Mouse (Mus musculus) kidney, adult 2 months (tissue): ENCODE measurements around the gene Sult6b2. TPM values are rescaled to one million over a fixed set of nuclear protein-coding genes. Genes with fewer than 3 reads are reported as not detected.
A peak's percentile ranks its signal among the peaks of the same experiment; 100 is the strongest.

Experiments
- DNase-seq: peaks from one replicate; pipeline ENCODE4 v3.0.0; 2021
- H3K27ac ChIP-seq: fragments of 200-500 bp; 2 replicates; pipeline ENCODE4 v1.5.1; 2012; ENCODE audit warnings: low read depth, low read length, control low read depth, inconsistent platforms; ENCODE audit not compliant: insufficient read depth
- H3K27me3 ChIP-seq: fragments of 200-500 bp; replicated peaks from 2 replicates; pipeline ENCODE4 v1.6.1; 2012; ENCODE audit warnings: mild to moderate bottlenecking, moderate library complexity, low read length, inconsistent platforms; ENCODE audit not compliant: control insufficient read depth, insufficient read depth
- H3K36me3 ChIP-seq: fragments of 200-500 bp; 2 replicates; pipeline ENCODE4 v1.6.1; 2012; ENCODE audit warnings: mild to moderate bottlenecking, moderate library complexity, low read length, inconsistent platforms; ENCODE audit not compliant: control insufficient read depth, insufficient read depth
- H3K4me1 ChIP-seq: fragments of 200-500 bp; 2 replicates; pipeline ENCODE4 v1.6.1; 2011; ENCODE audit warnings: low read length; ENCODE audit not compliant: control insufficient read depth, insufficient read depth
- H3K4me3 ChIP-seq: fragments of 200-500 bp; 2 replicates; pipeline ENCODE4 v1.5.1; 2011; ENCODE audit warnings: mild to moderate bottlenecking, low read depth, low read length, control low read depth; ENCODE audit not compliant: insufficient read depth
- CTCF ChIP-seq: fragments of 200-500 bp; conservative IDR thresholded peaks from 2 replicates; pipeline ENCODE4 v1.5.1; 2011; ENCODE audit warnings: low read depth, mild to moderate bottlenecking, control low read depth, low read length, moderate library complexity, mixed read lengths; ENCODE audit not compliant: insufficient read depth, insufficient read length
- POLR2A ChIP-seq: fragments of 200-500 bp; IDR thresholded peaks from one replicate; pipeline ENCODE4 v1.6.1; 2011; ENCODE audit warnings: low read depth, low read length, control low read depth
- WGBS: fragments of 180-500 bp; shearing (Covaris S2); methylation state at CpG from one replicate; pipeline ENCODE4 v1.1.7; 2018; 5-methylcytosine and 5-hydroxymethylcytosine counted together
- polyA plus RNA-seq: library from polyadenylated mRNA; depleted of rRNA; stranded (reverse); fragments of >200 nt; gene quantifications from 2 replicates; pipeline ENCODE4 v1.2.3, GENCODE M21; 2012

The Sult6b2 gene
- polyA plus RNA-seq, 1 experiment = not detected

GRCm38 (mm10) chr6:142758562-142758961, 45.7 kb downstream of the Sult6b2 start:
- no peak for TF ChIP-seq CTCF
- no peak for TF ChIP-seq POLR2A
- H3K36me3 ChIP-seq = no peaks in the 10 kb centered on the region
- H3K4me3 ChIP-seq = no peak overlapping the region
- no peak for DNase-seq
- WGBS = 91% methylated on average over 6 of the region's 6 CpGs
- no peak overlapping the region for H3K27ac ChIP-seq
- H3K4me1 ChIP-seq = peaks cover 3% of the 10 kb centered on the region; the same call in 1 of the 2 replicates
- H3K27me3 ChIP-seq = no peaks in the 10 kb centered on the region

- Histone ChIP-seq H3K27ac (no peak overlapping the region), H3K4me1 (peaks cover 3% of the 10 kb centered on the region; the same call in 1 of the 2 replicates), H3K36me3 (no peaks in the 10 kb centered on the region), H3K27me3 (no peaks in the 10 kb centered on the region), H3K4me3 (no peak overlapping the region)
- no peak for TF ChIP-seq CTCF
- no peak for TF ChIP-seq POLR2A
- no peak for DNase-seq
- WGBS = 86% methylated on average over 6 of the region's 6 CpGs
These were observed 46.3 kb downstream of the Sult6b2 start for GRCm38 (mm10) chr6:142757976-142758375.

GRCm38 (mm10) chr6:142757334-142757965, 46.9 kb downstream of the Sult6b2 start:
- Histone ChIP-seq H3K4me3 (peak overlapping the region; percentile 92), H3K27ac (peak overlapping the region; percentile 16; the same call in 1 of the 2 replicates), H3K36me3 (no peaks in the 10 kb centered on the region), H3K4me1 (peaks cover 3% of the 10 kb centered on the region; the same call in 1 of the 2 replicates), H3K27me3 (no peaks in the 10 kb centered on the region)
- TF ChIP-seq CTCF (no peak), POLR2A (no peak)
- DNase-seq = peak; percentile 23
- WGBS = 36% methylated on average over 10 of the region's 10 CpGs

GRCm38 (mm10) chr6:142756507-142757333, 47.6 kb downstream of the Sult6b2 start, which contains the start of gene Cmas:
Gene Cmas, plus strand, starts transcription at chr6:142756686.
- TF ChIP-seq CTCF = no peak
- peak; percentile 40 for TF ChIP-seq POLR2A
- Histone ChIP-seq H3K4me1 (peaks cover 3% of the 10 kb centered on the region; the same call in 1 of the 2 replicates), H3K4me3 (peak within 1 kb of the TSS; percentile 92), H3K27ac (peak within 1 kb of the TSS; percentile 26; the same call in 1 of the 2 replicates), H3K27me3 (no peaks in the 10 kb centered on the region), H3K36me3 (no peaks in the 10 kb centered on the region)
- under 1% methylated on average over 68 of the region's 68 CpGs for WGBS
- DNase-seq = peak; percentile 93

- no peak overlapping the region for H3K27ac ChIP-seq
- no peak for TF ChIP-seq CTCF
- no peak for TF ChIP-seq POLR2A
- 38% methylated on average over 14 of the region's 14 CpGs for WGBS
- peak; percentile 24 for DNase-seq
- no peaks in the 10 kb centered on the region for H3K36me3 ChIP-seq
- no peak overlapping the region for H3K4me3 ChIP-seq
- peaks cover 3% of the 10 kb centered on the region; the same call in 1 of the 2 replicates for H3K4me1 ChIP-seq
- no peaks in the 10 kb centered on the region for H3K27me3 ChIP-seq
These were observed 51.7 kb downstream of the Sult6b2 start for GRCm38 (mm10) chr6:142752331-142753246.

- Histone ChIP-seq H3K4me1 (no peaks in the 10 kb centered on the region; the same call in 1 of the 2 replicates), H3K36me3 (no peaks in the 10 kb centered on the region), H3K4me3 (no peak overlapping the region), H3K27ac (no peak overlapping the region), H3K27me3 (no peaks in the 10 kb centered on the region)
- no peak for DNase-seq
- WGBS = 55% methylated on average over 9 of the region's 9 CpGs
- TF ChIP-seq CTCF (no peak), POLR2A (no peak)
These were observed 52.9 kb downstream of the Sult6b2 start for GRCm38 (mm10) chr6:142751365-142751764.
